Mouse (Mus musculus): ENCODE data around the gene H2-M5. TPM values are rescaled to one million over a fixed set of nuclear protein-coding genes. Genes with fewer than 3 reads are reported as not detected.

Gene H2-M5
- total RNA-seq, 2 experiments from 2014 or later: not detected

- no peak for DNase-seq (ENCODE audit: low spot score in 2 of 2)
Observed at GRCm38 (mm10) chr17:36949265-36949664, 40.1 kb downstream of the H2-M5 start.

GRCm38 (mm10) chr17:36948286-36948685, 41.1 kb downstream of the H2-M5 start:
- no peak for DNase-seq (ENCODE audit: low spot score in 2 of 2)

GRCm38 (mm10) chr17:36947051-36947819, 42.1 kb downstream of the H2-M5 start:
- peak; percentile 64 to 69 for DNase-seq (ENCODE audit: low spot score in 2 of 2)

- no peak for DNase-seq (ENCODE audit: low spot score in 2 of 2)
Observed at GRCm38 (mm10) chr17:36944121-36944775, 45.1 kb downstream of the H2-M5 start.

GRCm38 (mm10) chr17:36943691-36944090, 45.6 kb downstream of the H2-M5 start:
- DNase-seq (ENCODE audit: low spot score in 2 of 2): no peak

- no peak for DNase-seq (ENCODE audit: low spot score in 2 of 2)
Observed at GRCm38 (mm10) chr17:36942791-36943471, 46.4 kb downstream of the H2-M5 start, which contains the start of gene Rnf39. Gene Rnf39, plus strand, starts transcription at chr17:36942918.

- DNase-seq (ENCODE audit: low spot score in 2 of 2): no peak
Observed at GRCm38 (mm10) chr17:36942391-36942790, 46.9 kb downstream of the H2-M5 start.

GRCm38 (mm10) chr17:36938056-36938455, 51.3 kb downstream of the H2-M5 start:
- DNase-seq (ENCODE audit: low spot score in 2 of 2): peak in 1 of 2 experiments; percentile 56

Other genes starting within 250 kb of the H2-M5 start
- not detected for gene H2-M10.5, start 216.6 kb downstream of the H2-M5 start, total RNA-seq (2021)
- gene H2-M10.6, start 177.4 kb downstream of the H2-M5 start, total RNA-seq (2021): not detected
- gene Trim26, start 152.4 kb downstream of the H2-M5 start, total RNA-seq (2021): 10 to 100 TPM; 45.1 to 49.8 TPM
- gene Trim15, start 122.3 kb downstream of the H2-M5 start, total RNA-seq (2021): not detected
- under 1 TPM in 1 of 2 experiments, not detected in 1; 0.22 TPM for gene Trim10, start 120.0 kb downstream of the H2-M5 start, total RNA-seq (2021)
- under 1 TPM; 0.26 to 0.53 TPM for gene Trim40, start 99.4 kb downstream of the H2-M5 start, total RNA-seq (2021)
- not detected for gene Trim31, start 91.4 kb downstream of the H2-M5 start, total RNA-seq (2021)
- under 1 TPM; 0.61 to 0.86 TPM for gene Rnf39, start 46.6 kb downstream of the H2-M5 start, total RNA-seq (2021)
- gene Ppp1r11, start 37.8 kb downstream of the H2-M5 start, total RNA-seq (2021): 100 to 1,000 TPM in 1 of 2 experiments, 10 to 100 TPM in 1; 84.2 to 100 TPM
- gene Znrd1, start 31.0 kb downstream of the H2-M5 start, total RNA-seq (2021): 10 to 100 TPM; 45.3 to 50.7 TPM
- 10 to 100 TPM; 12.4 to 13.3 TPM for gene Znrd1as, start 30.9 kb downstream of the H2-M5 start, total RNA-seq (2021)
- not detected for gene 2410137M14Rik, start 8.3 kb downstream of the H2-M5 start, total RNA-seq (2021)
- gene Zfp57, start 11.6 kb upstream of the H2-M5 start, total RNA-seq (2021): 1 to 10 TPM; 2.5 to 3.5 TPM
- gene Mog, start 33.9 kb upstream of the H2-M5 start, total RNA-seq (2021): not detected
- gene Gabbr1, start 56.4 kb upstream of the H2-M5 start, total RNA-seq (2021): 10 to 100 TPM; 23.3 to 28.6 TPM
- gene Olfr90, start 99.0 kb upstream of the H2-M5 start, total RNA-seq (2021): not detected
- not detected for gene Olfr91, start 108.7 kb upstream of the H2-M5 start, total RNA-seq (2021)
- gene Olfr92, start 130.6 kb upstream of the H2-M5 start, total RNA-seq (2021): not detected
- not detected for gene Olfr93, start 172.0 kb upstream of the H2-M5 start, total RNA-seq (2021)
- under 1 TPM in 1 of 2 experiments, not detected in 1; 0.67 TPM for gene Ubd, start 204.4 kb upstream of the H2-M5 start, total RNA-seq (2021)
- not detected for gene Olfr94, start 211.5 kb upstream of the H2-M5 start, total RNA-seq (2021)
- gene Olfr95, start 223.6 kb upstream of the H2-M5 start, total RNA-seq (2021): not detected
- gene Olfr96, start 230.6 kb upstream of the H2-M5 start, total RNA-seq (2021): not detected
- not detected for gene Olfr97, start 247.8 kb upstream of the H2-M5 start, total RNA-seq (2021)